Mouse (Mus musculus) brain, embryonic 14.5 days (tissue): ENCODE measurements at regions not wholly inside any gene's neighbourhood (a gene's known extent, or its start where the extent isn't known, plus 50 kb on each side); places are given as distances from the start of the nearest gene placed in this dataset.

Experiments used
- DNase-seq: peaks from one replicate; pipeline ENCODE4 v3.0.0-alpha.2; 2011; ENCODE audit warnings: low read depth
- CTCF ChIP-seq: fragments of 200-500 bp; IDR thresholded peaks from 2 replicates; pipeline ENCODE4 v1.5.1; 2012; ENCODE audit warnings: inconsistent platforms, mild to moderate bottlenecking, moderate library complexity, borderline replicate concordance; ENCODE audit not compliant: insufficient read depth, insufficient read length; ENCODE audit errors: extremely low read depth
- POLR2A ChIP-seq: fragments of 200-500 bp; IDR thresholded peaks from 2 replicates; pipeline ENCODE4 v1.6.1; 2012; ENCODE audit warnings: mild to moderate bottlenecking, inconsistent platforms, borderline replicate concordance; ENCODE audit not compliant: poor library complexity, insufficient read depth, insufficient read length, severe bottlenecking; ENCODE audit errors: extremely low read depth

DNA sequence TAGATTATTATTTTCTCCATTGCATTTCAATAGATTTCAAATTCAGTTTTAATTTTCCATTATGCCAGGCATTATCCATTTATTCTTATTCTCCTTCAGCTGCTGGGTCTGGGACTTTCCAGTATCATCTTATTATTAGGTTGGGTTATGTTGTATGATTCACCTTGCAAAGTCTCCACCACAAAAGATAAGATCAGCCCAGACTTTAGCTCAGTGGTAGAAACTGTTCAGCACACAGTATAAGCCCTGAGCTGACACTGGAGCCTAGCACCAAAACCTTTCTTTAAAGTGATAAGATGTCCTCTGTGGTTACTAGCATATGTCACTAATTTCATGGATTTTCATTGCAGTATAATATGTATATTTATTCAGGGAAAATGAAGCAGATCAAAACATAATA is 117.5 kb downstream of the Chst2 start:
- TF ChIP-seq POLR2A: no peak
- no peak for DNase-seq

DNA sequence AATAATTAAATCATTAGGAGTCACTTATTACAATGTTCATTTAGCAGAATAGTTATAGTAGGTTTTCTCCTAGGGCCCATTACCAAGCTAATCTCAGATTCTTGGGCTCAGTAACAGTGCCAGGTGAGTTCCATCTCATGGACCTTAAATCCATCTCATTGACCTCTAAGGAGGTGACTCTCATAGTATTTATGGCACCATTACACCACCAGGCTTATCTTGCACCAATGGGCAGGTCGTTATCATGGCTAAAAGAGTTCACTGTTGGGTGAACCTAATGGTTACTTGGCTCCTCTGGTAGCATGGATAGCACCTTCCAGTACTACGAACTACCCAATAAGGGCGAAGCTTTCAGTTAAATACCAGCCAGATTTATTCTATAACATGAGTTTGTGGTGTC is 123.5 kb downstream of the Chst2 start:
- TF ChIP-seq CTCF (no peak), POLR2A (no peak)

DNA sequence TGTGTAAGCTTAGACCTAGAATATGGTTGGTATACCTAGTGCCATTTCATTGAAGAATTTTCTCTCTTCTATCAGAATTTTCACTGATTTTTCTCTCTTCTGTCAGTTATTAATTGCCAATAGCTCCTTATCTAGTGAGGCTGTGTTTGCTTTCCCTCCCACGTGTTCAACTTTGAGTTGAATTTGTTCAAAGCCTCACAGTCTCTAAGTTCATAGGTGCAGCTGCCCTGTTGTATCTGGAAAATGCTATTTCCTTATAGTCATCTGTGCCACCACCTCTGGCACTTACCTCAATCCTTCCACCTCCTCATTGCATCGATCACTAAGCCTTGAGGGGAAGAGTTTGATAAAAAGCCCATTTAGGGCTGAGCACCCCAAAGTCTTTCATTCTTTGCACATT is 124.0 kb downstream of the Chst2 start:
- no peak for DNase-seq

More for the DNA sequence above, 123.5 kb downstream of the Chst2 start:
- DNase-seq: no peak

More for the DNA sequence above, 124.0 kb downstream of the Chst2 start:
- no peak for TF ChIP-seq POLR2A
- TF ChIP-seq CTCF: no peak
